Mouse (Mus musculus) ES-E14 (cell line): ENCODE results near the gene 3110082J24Rik.

ENCODE experiments used
- CHD2 ChIP-seq: IDR thresholded peaks from 2 replicates; pipeline ENCODE4 v1.6.1; 2014; ENCODE audit warnings: mild to moderate bottlenecking, low read depth, low read length, inconsistent platforms
- HCFC1 ChIP-seq: IDR thresholded peaks from 2 replicates; pipeline ENCODE4 v1.6.1; 2012; ENCODE audit warnings: low read length, inconsistent platforms, borderline replicate concordance; ENCODE audit not compliant: insufficient read depth
- MAFK ChIP-seq: IDR thresholded peaks from 2 replicates; pipeline ENCODE4 v1.6.1; 2014; ENCODE audit warnings: mild to moderate bottlenecking, low read depth, low read length, inconsistent platforms; ENCODE audit not compliant: insufficient read depth
- ZC3H11A ChIP-seq: IDR thresholded peaks from 2 replicates; pipeline ENCODE4 v1.6.1; 2012; ENCODE audit warnings: low read depth, mild to moderate bottlenecking, inconsistent platforms, low read length, borderline replicate concordance
- ZNF384 ChIP-seq: IDR thresholded peaks from 2 replicates; pipeline ENCODE4 v1.6.1; 2012; ENCODE audit warnings: low read depth, low read length, inconsistent platforms

- TF ChIP-seq ZC3H11A (no peak), MAFK (no peak), HCFC1 (peak; percentile 59; the same call in 1 of the 2 replicates), ZNF384 (no peak), CHD2 (no peak)
These were observed 8.2 kb upstream of the 3110082J24Rik start for GRCm38 (mm10) chr5:30113881-30114760.
